Mouse (Mus musculus) heart, postnatal 0 days (tissue): ENCODE measurements around the gene Zmiz1. TPM values are rescaled to one million over a fixed set of nuclear protein-coding genes. Genes with fewer than 3 reads are reported as not detected.

Experiments used
- ATAC-seq: fragments of 200-750 bp; cut with Nextera tagmentation; 2 replicates; pipeline ENCODE4 v1.8.0; 2017; ENCODE audit warnings: low read depth, moderate number of reproducible peaks, moderate library complexity; ENCODE audit not compliant: insufficient read depth
- DNase-seq: peaks from one replicate; pipeline ENCODE4 v3.0.0-alpha.2; 2016; ENCODE audit warnings: low spot score
- H3K27ac ChIP-seq: fragments of 300-500 bp; sonication (generic); 2 replicates; pipeline ENCODE4 v1.5.1; 2014; ENCODE audit warnings: low read depth, mild to moderate bottlenecking
- H3K27me3 ChIP-seq: fragments of 300-500 bp; sonication (generic); 2 replicates; pipeline ENCODE4 v1.6.1; 2014; ENCODE audit warnings: low read length, mixed read lengths; ENCODE audit not compliant: control insufficient read depth, insufficient read depth
- H3K36me3 ChIP-seq: fragments of 300-500 bp; sonication (generic); replicated peaks from 2 replicates; pipeline ENCODE4 v1.6.1; 2014; ENCODE audit warnings: low read length, mixed read lengths; ENCODE audit not compliant: control insufficient read depth, insufficient read depth
- H3K4me1 ChIP-seq: fragments of 300-500 bp; sonication (generic); 2 replicates; pipeline ENCODE4 v1.6.1; 2014; ENCODE audit warnings: antibody characterized with exemption; ENCODE audit not compliant: control insufficient read depth, insufficient read depth
- H3K4me2 ChIP-seq: fragments of 300-500 bp; sonication (generic); 2 replicates; pipeline ENCODE4 v1.6.1; 2014; ENCODE audit warnings: low read depth, mild to moderate bottlenecking, low read length, moderate library complexity
- H3K4me3 ChIP-seq: fragments of 300-500 bp; sonication (generic); 2 replicates; pipeline ENCODE4 v1.5.1; 2014; ENCODE audit warnings: low read depth, low read length
- H3K9ac ChIP-seq: fragments of 300-500 bp; sonication (generic); replicated peaks from 2 replicates; pipeline ENCODE4 v1.6.1; 2014; ENCODE audit warnings: low read depth, low read length, mixed read lengths
- H3K9me3 ChIP-seq: fragments of 300-500 bp; sonication (generic); replicated peaks from 2 replicates; pipeline ENCODE4 v1.6.1; 2016; ENCODE audit warnings: low read length; ENCODE audit not compliant: control insufficient read depth
- CTCF ChIP-seq: IDR thresholded peaks from 2 replicates; pipeline ENCODE4 v1.5.1; 2016; ENCODE audit warnings: antibody characterized with exemption, control low read depth, low read depth
- EP300 ChIP-seq: IDR thresholded peaks from 2 replicates; pipeline ENCODE4 v1.6.1; 2016; ENCODE audit warnings: antibody characterized with exemption, low read depth
- WGBS: fragments of 180-500 bp; shearing (Covaris S2); extraction: QIAGEN DNeasy Blood & Tissue Kit; methylation state at CpG from one replicate; pipeline ENCODE4 v1.1.7; 2014; 5-methylcytosine and 5-hydroxymethylcytosine counted together
- polyA plus RNA-seq: library from polyadenylated mRNA; unstranded; fragments of >200 nt; fragmentation: Nextera tagmentation; extraction: Ambion mirVana; gene quantifications from 2 replicates; pipeline ENCODE4 v1.2.1, GENCODE M21; 2015
- total RNA-seq: library from RNA; depleted of rRNA; stranded (reverse); fragments of >200 nt; gene quantifications from 2 replicates; pipeline ENCODE4 v1.2.3, GENCODE M21; 2014; ENCODE audit warnings: low replicate concordance

Gene Zmiz1
- total and polyA plus RNA-seq, 2 experiments from 2014 or later, result 13.8 to 41.0 TPM

- Histone ChIP-seq H3K36me3 (peaks cover 37% of the 10 kb centered on the region), H3K4me1 (peaks cover 11% of the 10 kb centered on the region), H3K27me3 (no peaks in the 10 kb centered on the region), H3K27ac (peak overlapping the region; percentile 48; the same call in 1 of the 2 replicates), H3K9me3 (no peaks in the 10 kb centered on the region), H3K9ac (no peak overlapping the region), H3K4me3 (no peak overlapping the region), H3K4me2 (no peak overlapping the region)
- WGBS, result 55% methylated on average over 14 of the region's 14 CpGs
- DNase-seq (no peak), ATAC-seq (peak; percentile 68; the same call in 1 of the 2 replicates)
- no peak for TF ChIP-seq CTCF
- no peak for TF ChIP-seq EP300
These were observed 88.1 kb downstream of the Zmiz1 start for GRCm38 (mm10) chr14:25546852-25547621.

- WGBS, result 78% methylated on average over 9 of the region's 9 CpGs
- Histone ChIP-seq H3K4me2 (no peak overlapping the region), H3K9me3 (no peaks in the 10 kb centered on the region), H3K27me3 (no peaks in the 10 kb centered on the region), H3K9ac (no peak overlapping the region; the same call in 1 of the 2 replicates), H3K4me1 (peaks cover 11% of the 10 kb centered on the region), H3K36me3 (peaks cover 37% of the 10 kb centered on the region), H3K4me3 (no peak overlapping the region), H3K27ac (peak overlapping the region; percentile 48; the same call in 1 of the 2 replicates)
- ATAC-seq (no peak), DNase-seq (no peak)
- TF ChIP-seq CTCF, result no peak
- no peak for TF ChIP-seq EP300
These were observed 88.9 kb downstream of the Zmiz1 start for GRCm38 (mm10) chr14:25547882-25548281.

GRCm38 (mm10) chr14:25548650-25549049 lies 89.7 kb downstream of the Zmiz1 start:
- Histone ChIP-seq H3K4me1 (peaks cover 11% of the 10 kb centered on the region), H3K4me2 (no peak overlapping the region), H3K9ac (no peak overlapping the region; the same call in 1 of the 2 replicates), H3K36me3 (peaks cover 38% of the 10 kb centered on the region), H3K9me3 (no peaks in the 10 kb centered on the region), H3K27me3 (no peaks in the 10 kb centered on the region), H3K4me3 (no peak overlapping the region), H3K27ac (0 out of 2 replicates have a peak overlapping the region, but pooled peaks have one; percentile 9)
- ATAC-seq, result 0 out of 2 replicates have a peak, but pooled peaks have one; percentile 25
- DNase-seq, result no peak
- 47% methylated on average over 6 of the region's 6 CpGs for WGBS
- TF ChIP-seq EP300 (no peak), CTCF (no peak)

- H3K27me3 ChIP-seq, result no peaks in the 10 kb centered on the region
- DNase-seq, result no peak
- TF ChIP-seq CTCF (no peak), EP300 (no peak)
- ATAC-seq, result no peak
- WGBS, result 85% methylated on average over 7 of the region's 7 CpGs
- peaks cover 11% of the 10 kb centered on the region for H3K4me1 ChIP-seq
- peaks cover 37% of the 10 kb centered on the region for H3K36me3 ChIP-seq
- no peak overlapping the region for H3K4me3 ChIP-seq
- no peak overlapping the region for H3K27ac ChIP-seq
- H3K9me3 ChIP-seq, result no peaks in the 10 kb centered on the region
- no peak overlapping the region for H3K4me2 ChIP-seq
- no peak overlapping the region for H3K9ac ChIP-seq
These were observed 90.1 kb downstream of the Zmiz1 start for GRCm38 (mm10) chr14:25549125-25549524.

- H3K27me3 ChIP-seq, result no peaks in the 10 kb centered on the region
- H3K4me3 ChIP-seq, result no peak overlapping the region
- H3K4me1 ChIP-seq, result peaks cover 20% of the 10 kb centered on the region
- no peak for ATAC-seq
- no peak overlapping the region for H3K4me2 ChIP-seq
- no peaks in the 10 kb centered on the region for H3K9me3 ChIP-seq
- peaks cover 31% of the 10 kb centered on the region for H3K36me3 ChIP-seq
- no peak overlapping the region for H3K27ac ChIP-seq
- no peak for DNase-seq
- no peak overlapping the region for H3K9ac ChIP-seq
- WGBS, result 81% methylated on average over 10 of the region's 10 CpGs
- TF ChIP-seq CTCF (no peak), EP300 (no peak)
These were observed 91.2 kb downstream of the Zmiz1 start for GRCm38 (mm10) chr14:25549871-25550840.
